Mouse (Mus musculus) liver, embryonic 12.5 days (tissue): ENCODE data around the gene Creb3l4. TPM values are rescaled to one million over a fixed set of nuclear protein-coding genes. Genes with fewer than 3 reads are reported as not detected.

Source experiments
- ATAC-seq: fragments of 200-750 bp; cut with Nextera tagmentation; 2 replicates; pipeline ENCODE4 v1.8.0; 2017; ENCODE audit warnings: moderate number of reproducible peaks, mild to moderate bottlenecking, moderate library complexity
- H3K27ac ChIP-seq: fragments of 300-500 bp; sonication (generic); 2 replicates; pipeline ENCODE4 v1.5.1; 2016; ENCODE audit warnings: mild to moderate bottlenecking
- H3K27me3 ChIP-seq: fragments of 300-500 bp; sonication (generic); replicated peaks from 2 replicates; pipeline ENCODE4 v1.6.1; 2016; ENCODE audit warnings: mild to moderate bottlenecking, moderate library complexity
- H3K36me3 ChIP-seq: fragments of 300-500 bp; sonication (generic); 2 replicates; pipeline ENCODE4 v1.6.1; 2016; ENCODE audit warnings: mild to moderate bottlenecking, moderate library complexity
- H3K4me1 ChIP-seq: fragments of 300-500 bp; sonication (generic); 2 replicates; pipeline ENCODE4 v1.6.1; 2016
- H3K4me2 ChIP-seq: fragments of 300-500 bp; sonication (generic); 2 replicates; pipeline ENCODE4 v1.6.1; 2016; ENCODE audit warnings: mild to moderate bottlenecking, moderate library complexity
- H3K4me3 ChIP-seq: fragments of 300-500 bp; sonication (generic); 2 replicates; pipeline ENCODE4 v1.5.1; 2016; ENCODE audit warnings: mild to moderate bottlenecking, moderate library complexity
- H3K9ac ChIP-seq: fragments of 300-500 bp; sonication (generic); 2 replicates; pipeline ENCODE4 v1.6.1; 2016; ENCODE audit warnings: mild to moderate bottlenecking, moderate library complexity
- H3K9me3 ChIP-seq: fragments of 300-500 bp; sonication (generic); replicated peaks from 2 replicates; pipeline ENCODE4 v1.6.1; 2016; ENCODE audit warnings: mild to moderate bottlenecking, moderate library complexity
- WGBS: fragments of 180-500 bp; shearing (Covaris S2); methylation state at CpG from one replicate; pipeline ENCODE4 v1.1.7; 2016; ENCODE audit not compliant: insufficient replicate concordance; 5-methylcytosine and 5-hydroxymethylcytosine counted together
- polyA plus RNA-seq: library from polyadenylated mRNA; unstranded; fragments of >200 nt; fragmentation: Nextera tagmentation; extraction: Ambion mirVana; gene quantifications from 2 replicates; pipeline ENCODE4 v1.2.1, GENCODE M21; 2016

Gene Creb3l4
- polyA plus RNA-seq, 1 experiment from 2014 or later = 0.56 TPM

DNA sequence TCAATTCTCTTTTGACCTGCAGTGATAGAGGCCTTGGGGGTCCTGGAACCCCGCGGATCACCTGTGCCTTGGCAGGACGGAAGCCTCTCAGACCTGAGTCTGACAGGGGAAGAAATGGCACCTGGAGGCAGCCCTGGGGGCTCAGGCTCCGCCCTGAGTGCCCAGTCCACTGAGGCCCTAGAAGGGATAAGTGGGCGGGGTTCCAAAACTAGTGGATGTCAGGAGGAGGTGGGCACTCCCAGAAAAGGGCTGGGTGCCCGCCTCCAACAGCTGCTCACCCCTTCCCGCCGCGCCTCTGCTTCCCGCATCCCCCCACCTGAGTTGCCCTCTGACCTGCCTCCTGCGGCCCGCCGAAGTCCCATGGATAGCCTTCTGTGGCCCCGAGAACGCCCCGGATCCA, 33.5 kb upstream of the Creb3l4 start:
- ATAC-seq = no peak
- Histone ChIP-seq H3K9me3 (no peaks in the 10 kb centered on the region), H3K4me2 (no peak overlapping the region), H3K4me1 (0 out of 2 replicates have a peak, but pooled peaks cover 10% of the 10 kb centered on the region), H3K27me3 (no peaks in the 10 kb centered on the region), H3K4me3 (no peak overlapping the region), H3K9ac (no peak overlapping the region), H3K27ac (no peak overlapping the region), H3K36me3 (peaks cover 90% of the 10 kb centered on the region)
- 72% methylated on average over 16 of the region's 16 CpGs for WGBS

DNA sequence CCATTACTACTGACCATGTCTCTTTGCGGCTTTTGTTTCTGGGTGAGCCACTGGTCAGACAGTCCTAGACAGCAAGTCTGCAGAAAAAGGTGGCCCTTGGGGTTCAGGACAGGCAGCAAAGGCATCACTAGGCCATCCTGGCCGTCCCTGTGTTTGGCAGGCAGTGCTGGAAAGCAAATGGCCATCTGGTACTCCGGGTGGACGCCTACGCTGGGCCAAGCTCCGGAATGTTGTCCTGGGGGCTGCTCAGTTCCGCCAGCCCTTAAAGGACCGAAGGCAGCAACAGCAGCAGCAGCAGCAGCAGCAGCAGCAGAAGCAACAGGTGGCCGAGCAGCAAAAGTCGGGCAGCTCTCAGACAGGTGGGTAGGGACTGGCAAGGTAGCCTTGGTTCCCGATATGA, 32.0 kb upstream of the Creb3l4 start:
- H3K27me3 ChIP-seq = no peaks in the 10 kb centered on the region
- H3K27ac ChIP-seq = no peak overlapping the region
- no peak overlapping the region for H3K4me2 ChIP-seq
- H3K4me1 ChIP-seq = 0 out of 2 replicates have a peak, but pooled peaks cover 10% of the 10 kb centered on the region
- no peaks in the 10 kb centered on the region for H3K9me3 ChIP-seq
- H3K36me3 ChIP-seq = peaks cover 96% of the 10 kb centered on the region
- H3K4me3 ChIP-seq = no peak overlapping the region
- H3K9ac ChIP-seq = no peak overlapping the region
- ATAC-seq = no peak
- 85% methylated on average over 11 of the region's 11 CpGs for whole genome bisulfite sequencing

DNA sequence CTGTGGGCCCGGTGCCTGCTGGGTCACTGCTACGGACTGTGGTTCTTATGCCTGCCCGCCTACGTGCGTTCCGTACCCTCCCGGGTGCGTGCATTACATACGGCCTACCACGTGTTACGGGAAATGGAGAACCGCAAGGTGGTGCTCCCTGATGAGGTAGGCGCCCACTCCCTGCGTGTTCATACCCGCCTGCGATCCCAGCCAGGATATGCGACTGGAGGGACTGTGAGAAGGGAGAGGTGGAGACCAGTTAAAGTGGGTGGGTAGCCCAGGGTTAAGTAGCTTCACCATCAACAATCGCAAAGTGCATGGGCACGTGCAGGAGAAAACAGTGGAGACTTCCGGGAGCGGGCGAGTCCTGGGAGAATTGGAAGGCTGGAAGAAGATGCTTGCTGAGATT, 30.5 kb upstream of the Creb3l4 start:
- 85% methylated on average over 22 of the region's 22 CpGs for WGBS
- H3K4me3 ChIP-seq = no peak overlapping the region

DNA sequence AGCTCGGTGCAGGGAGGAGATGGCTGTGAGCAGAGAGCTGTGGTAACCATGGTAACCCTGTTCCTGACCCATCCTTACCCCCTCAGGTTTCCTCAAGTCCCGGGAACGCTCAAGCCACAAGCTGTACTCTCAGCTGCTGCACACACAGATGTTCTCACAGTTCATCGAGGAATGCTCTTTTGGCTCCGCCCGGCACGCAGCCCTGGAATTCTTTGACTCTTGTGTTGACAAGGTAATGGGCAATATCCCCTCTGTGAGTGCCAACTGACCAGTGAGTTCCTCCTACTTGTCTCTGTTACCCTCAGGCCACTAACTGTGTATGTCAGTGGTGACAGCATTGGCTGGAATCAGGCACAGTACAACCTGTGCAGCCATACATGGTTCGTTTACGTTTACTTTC, 28.9 kb upstream of the Creb3l4 start:
- WGBS = 84% methylated on average over 9 of the region's 9 CpGs
- Histone ChIP-seq H3K4me1 (peaks cover 25% of the 10 kb centered on the region), H3K9me3 (no peaks in the 10 kb centered on the region), H3K27me3 (no peaks in the 10 kb centered on the region), H3K36me3 (peaks cover 87% of the 10 kb centered on the region), H3K9ac (no peak overlapping the region), H3K4me2 (no peak overlapping the region), H3K27ac (no peak overlapping the region), H3K4me3 (no peak overlapping the region)
- ATAC-seq = no peak

More for the DNA sequence above, 30.5 kb upstream of the Creb3l4 start:
- H3K27ac ChIP-seq = no peak overlapping the region
- H3K9ac ChIP-seq = no peak overlapping the region
- H3K9me3 ChIP-seq = no peaks in the 10 kb centered on the region
- no peaks in the 10 kb centered on the region for H3K27me3 ChIP-seq
- no peak for ATAC-seq
- peaks cover 93% of the 10 kb centered on the region for H3K36me3 ChIP-seq
- peaks cover 16% of the 10 kb centered on the region for H3K4me1 ChIP-seq
- no peak overlapping the region for H3K4me2 ChIP-seq

DNA sequence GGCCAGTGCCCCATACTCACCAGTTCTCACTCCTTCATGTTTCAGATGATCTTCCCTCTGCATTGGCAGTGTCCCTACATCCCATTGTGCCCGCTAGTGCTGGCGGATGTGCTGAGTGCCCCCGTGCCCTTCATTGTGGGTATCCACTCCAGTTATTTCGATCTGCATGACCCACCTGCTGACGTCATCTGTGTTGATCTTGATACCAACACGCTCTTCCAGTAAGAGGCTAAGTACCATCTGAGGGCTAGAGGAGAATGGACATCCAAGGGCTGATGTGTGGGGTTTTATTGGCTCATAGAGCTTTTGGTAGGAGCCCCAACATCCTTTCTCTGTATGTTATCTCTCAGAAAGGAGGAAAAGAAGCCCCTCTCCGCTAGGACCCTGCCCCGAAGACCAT, 27.5 kb upstream of the Creb3l4 start:
- H3K36me3 ChIP-seq = peaks cover 73% of the 10 kb centered on the region
- no peak for ATAC-seq
- no peaks in the 10 kb centered on the region for H3K27me3 ChIP-seq
- H3K27ac ChIP-seq = no peak overlapping the region
- no peak overlapping the region for H3K4me3 ChIP-seq
- H3K9me3 ChIP-seq = no peaks in the 10 kb centered on the region
- no peak overlapping the region for H3K4me2 ChIP-seq
- no peak overlapping the region for H3K9ac ChIP-seq
- WGBS = 81% methylated on average over 8 of the region's 8 CpGs
- peaks cover 35% of the 10 kb centered on the region for H3K4me1 ChIP-seq

DNA sequence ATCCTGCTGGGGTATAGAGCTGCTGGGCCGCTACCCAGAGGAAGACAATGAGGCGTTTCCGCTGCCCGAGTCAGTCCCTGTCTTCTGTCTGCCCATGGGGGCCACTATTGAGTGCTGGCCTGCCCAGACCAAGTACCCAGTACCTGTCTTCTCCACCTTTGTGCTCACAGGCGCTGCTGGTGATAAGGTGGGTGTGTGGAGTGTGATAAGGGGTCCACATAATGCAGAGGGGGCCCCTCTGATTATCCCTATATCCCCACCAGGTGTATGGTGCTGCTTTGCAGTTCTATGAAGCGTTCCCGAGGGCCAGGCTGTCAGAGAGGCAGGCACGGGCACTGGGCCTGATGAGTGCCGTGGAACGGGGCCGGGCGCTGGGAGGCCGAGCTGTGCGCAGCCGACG, 25.7 kb upstream of the Creb3l4 start:
- no peak overlapping the region for H3K4me3 ChIP-seq
- no peak overlapping the region for H3K27ac ChIP-seq
- no peaks in the 10 kb centered on the region for H3K9me3 ChIP-seq
- 84% methylated on average over 16 of the region's 16 CpGs for WGBS
- H3K36me3 ChIP-seq = peaks cover 58% of the 10 kb centered on the region
- H3K4me2 ChIP-seq = no peak overlapping the region
- no peak for ATAC-seq
- H3K4me1 ChIP-seq = peaks cover 46% of the 10 kb centered on the region
- 0 out of 2 replicates have a peak overlapping the region, but pooled peaks have one; percentile 8 for H3K9ac ChIP-seq
- no peaks in the 10 kb centered on the region for H3K27me3 ChIP-seq

DNA sequence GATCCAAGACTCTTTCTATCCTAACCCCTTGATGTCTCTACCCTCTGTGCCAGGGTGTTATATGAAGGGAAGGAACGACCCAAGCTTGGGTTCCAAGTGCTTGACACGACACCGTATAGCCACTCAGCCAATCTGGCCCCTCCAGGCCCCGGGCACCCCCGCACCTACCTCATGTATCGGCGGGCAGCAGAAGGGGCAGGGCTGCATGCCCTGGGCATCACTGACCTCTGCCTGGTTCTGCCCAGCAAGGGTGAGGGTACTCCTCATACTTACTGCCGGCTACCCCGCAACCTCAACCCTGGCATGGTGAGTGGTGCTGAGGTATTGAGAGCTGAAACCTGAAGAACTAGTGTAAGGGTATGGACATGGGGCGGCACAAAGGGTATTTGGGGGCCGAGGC, 24.9 kb upstream of the Creb3l4 start:
- Histone ChIP-seq H3K9me3 (no peaks in the 10 kb centered on the region), H3K4me1 (peaks cover 47% of the 10 kb centered on the region), H3K27me3 (no peaks in the 10 kb centered on the region), H3K9ac (no peak overlapping the region), H3K4me2 (no peak overlapping the region), H3K4me3 (no peak overlapping the region), H3K36me3 (peaks cover 57% of the 10 kb centered on the region), H3K27ac (no peak overlapping the region)
- no peak for ATAC-seq
- 90% methylated on average over 11 of the region's 11 CpGs for WGBS

DNA sequence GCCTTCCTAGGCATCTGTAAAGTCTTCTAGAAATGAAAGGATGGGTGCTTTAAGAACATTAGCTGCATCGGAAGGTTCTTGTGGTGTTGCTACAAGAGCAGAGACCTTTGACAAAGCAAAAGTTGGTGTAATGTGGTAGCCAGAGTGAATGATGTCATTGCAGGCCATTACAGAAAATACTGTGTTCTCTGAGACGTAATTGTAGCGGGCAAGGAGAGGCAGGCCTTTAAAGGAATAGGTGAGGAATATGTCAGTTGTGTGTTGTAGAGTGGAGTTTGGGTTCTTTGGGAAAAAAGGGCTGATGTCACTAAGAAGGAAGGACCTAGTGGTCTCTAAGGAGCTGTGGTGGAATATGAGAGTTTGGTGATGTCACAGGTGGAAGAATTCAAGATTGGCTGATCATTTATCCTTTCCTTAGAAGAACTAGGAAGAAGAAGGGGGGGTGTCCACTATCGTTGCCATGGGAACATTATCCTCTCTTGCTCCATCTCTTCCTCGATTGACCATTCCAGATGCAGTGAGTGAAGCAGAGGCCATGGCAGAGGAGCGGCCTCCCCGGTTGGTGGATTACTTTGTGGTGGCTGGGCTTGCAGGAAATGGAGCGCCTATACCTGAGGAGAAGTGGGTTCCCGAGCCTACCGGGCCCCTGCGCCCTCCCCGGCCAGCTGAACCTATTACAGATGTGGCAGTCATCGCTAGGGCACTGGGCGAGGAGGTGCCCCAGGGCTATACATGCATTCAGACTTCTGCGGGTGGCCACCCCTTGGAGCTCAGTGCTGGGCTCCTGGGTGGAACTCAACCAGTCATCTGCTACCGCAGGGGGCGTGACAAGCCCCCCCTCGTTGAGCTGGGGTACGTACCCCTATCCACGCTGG, 23.8 kb upstream of the Creb3l4 start:
- H3K27me3 ChIP-seq = no peaks in the 10 kb centered on the region
- H3K4me2 ChIP-seq = peak overlapping the region; percentile 96
- H3K27ac ChIP-seq = peak overlapping the region; percentile 94; the same call in 1 of the 2 replicates
- no peak for ATAC-seq
- H3K4me3 ChIP-seq = peak overlapping the region; percentile 91
- peak overlapping the region; percentile 86 for H3K9ac ChIP-seq
- H3K4me1 ChIP-seq = peaks cover 47% of the 10 kb centered on the region
- H3K36me3 ChIP-seq = peaks cover 57% of the 10 kb centered on the region
- H3K9me3 ChIP-seq = no peaks in the 10 kb centered on the region
- whole genome bisulfite sequencing = 85% methylated on average over 20 of the region's 20 CpGs

DNA sequence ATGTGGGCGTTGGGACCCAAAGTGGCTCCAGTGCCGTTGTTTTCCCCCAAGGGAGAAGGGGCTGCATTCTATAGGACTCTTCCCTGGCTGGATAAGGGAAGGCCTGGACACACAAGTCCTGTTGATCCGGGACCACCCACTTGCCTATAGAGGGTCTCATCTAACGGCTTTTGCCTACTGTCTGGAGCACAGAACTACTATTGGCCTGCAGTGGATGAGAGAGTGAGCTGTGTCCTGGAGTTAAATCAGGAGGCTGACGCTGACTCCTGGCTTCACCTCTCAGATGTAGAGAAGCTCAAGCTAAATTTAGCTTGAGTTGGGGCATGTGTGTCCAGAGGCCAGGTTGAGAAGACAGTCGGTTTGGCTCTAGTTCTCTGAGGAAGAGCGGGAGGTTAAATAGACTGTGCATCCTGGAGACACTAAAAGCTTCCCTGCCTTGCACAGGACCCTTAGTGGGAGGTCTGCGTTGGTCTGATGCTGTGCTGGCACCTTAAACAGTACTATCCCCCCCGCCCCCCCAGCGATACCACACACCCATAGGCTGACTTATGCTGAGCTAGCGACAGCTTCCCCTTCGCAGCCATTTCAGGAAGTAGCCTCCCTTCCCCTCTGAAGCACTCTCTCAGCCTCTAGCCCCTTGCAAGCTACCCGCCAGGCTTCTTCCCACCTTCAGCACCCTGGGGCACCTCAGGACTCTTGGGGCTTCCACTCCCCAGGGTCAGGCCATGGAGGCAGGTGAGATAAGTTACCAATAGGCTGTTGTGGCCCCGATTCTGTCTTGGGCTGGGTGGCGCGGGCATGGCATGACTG, 22.8 kb upstream of the Creb3l4 start:
- WGBS = 7% methylated on average over 16 of the region's 16 CpGs
- peaks cover 47% of the 10 kb centered on the region for H3K4me1 ChIP-seq

DNA sequence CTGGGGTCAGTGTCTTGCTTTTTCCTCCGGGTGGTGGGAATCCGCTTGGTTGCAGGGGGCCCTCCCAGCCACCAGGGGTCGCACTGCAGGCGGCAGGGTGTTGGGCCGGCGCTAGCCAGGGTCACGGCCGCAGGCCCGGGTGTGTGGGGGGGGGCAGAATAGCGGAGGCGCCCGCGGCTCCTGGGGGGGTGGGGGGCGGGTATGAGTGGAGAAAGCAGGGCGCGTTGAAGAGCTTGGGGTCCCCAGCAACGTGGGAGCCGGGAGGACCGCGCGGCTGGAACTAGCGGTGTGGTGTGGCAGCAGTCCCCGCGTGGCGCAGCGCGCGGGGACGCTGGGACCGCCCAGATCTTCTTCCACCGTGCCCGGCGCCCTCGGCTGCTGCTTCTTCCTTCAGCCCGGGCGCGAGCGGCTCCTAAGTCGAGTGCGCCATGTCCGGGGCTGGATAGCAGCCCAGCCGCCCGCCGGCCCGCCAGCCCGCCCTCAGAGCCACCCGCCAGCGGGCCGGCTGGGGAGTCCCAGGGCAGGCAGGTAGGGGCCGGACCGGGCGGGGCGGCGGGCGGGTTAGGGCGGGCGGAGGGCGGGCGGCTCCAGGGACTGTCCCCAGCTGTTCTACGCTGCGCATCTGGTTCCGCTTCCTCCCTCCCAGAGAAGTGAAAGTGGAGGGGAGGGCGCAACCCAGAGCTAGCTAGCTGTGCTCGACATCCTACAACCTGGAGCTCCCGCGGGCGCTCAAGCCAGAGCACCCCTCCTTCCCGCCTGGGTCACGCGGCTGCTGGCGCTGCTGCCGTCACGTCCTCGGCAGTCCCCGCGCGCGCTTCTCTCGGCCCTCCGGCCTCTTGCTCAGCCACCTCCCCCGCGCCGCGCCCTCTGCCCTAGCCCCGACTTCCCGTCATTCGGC, 22.0 kb upstream of the Creb3l4 start, which contains the start of gene Dennd4b:
Gene Dennd4b, plus strand, starts transcription at position 152 of the 898 bp plus-strand sequence.
- WGBS = 2% methylated on average over 87 of the region's 87 CpGs

More for the DNA sequence above, 22.8 kb upstream of the Creb3l4 start:
- peaks cover 56% of the 10 kb centered on the region for H3K36me3 ChIP-seq
- H3K27ac ChIP-seq = peak overlapping the region; percentile 94
- H3K9ac ChIP-seq = peak overlapping the region; percentile 86
- H3K9me3 ChIP-seq = no peaks in the 10 kb centered on the region
- no peaks in the 10 kb centered on the region for H3K27me3 ChIP-seq
- H3K4me3 ChIP-seq = peak overlapping the region; percentile 91
- H3K4me2 ChIP-seq = peak overlapping the region; percentile 96
- ATAC-seq = peak; percentile 8

DNA sequence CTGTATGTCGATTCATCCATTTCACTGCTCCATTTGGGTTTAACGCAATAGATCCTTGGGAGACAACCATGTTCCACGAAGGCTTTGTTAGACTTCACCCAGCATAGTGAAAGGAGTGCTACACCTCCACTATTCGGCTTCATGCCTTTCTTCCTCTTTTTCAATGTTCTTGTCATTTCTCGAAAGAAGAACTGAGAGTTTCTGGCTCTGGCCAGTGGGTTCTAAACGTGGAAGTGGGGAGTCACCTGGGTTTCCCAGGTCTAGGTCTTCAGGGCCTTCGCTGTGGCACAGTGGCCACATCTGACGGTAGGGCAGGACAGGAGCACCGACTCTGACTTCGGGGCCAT, 21.3 kb upstream of the Creb3l4 start:
- H3K9ac ChIP-seq = peak overlapping the region; percentile 86
- H3K27ac ChIP-seq = peak overlapping the region; percentile 94; the same call in 1 of the 2 replicates
- H3K4me2 ChIP-seq = peak overlapping the region; percentile 96
- peaks cover 56% of the 10 kb centered on the region for H3K36me3 ChIP-seq
- WGBS = 23% methylated on average over 10 of the region's 10 CpGs
- H3K4me1 ChIP-seq = peaks cover 47% of the 10 kb centered on the region
- no peak for ATAC-seq
- peak overlapping the region; percentile 91 for H3K4me3 ChIP-seq
- H3K27me3 ChIP-seq = no peaks in the 10 kb centered on the region
- no peaks in the 10 kb centered on the region for H3K9me3 ChIP-seq

More for the DNA sequence above, 22.0 kb upstream of the Creb3l4 start, which contains the start of gene Dennd4b:
- H3K9me3 ChIP-seq = no peaks in the 10 kb centered on the region
- H3K4me1 ChIP-seq = peaks cover 47% of the 10 kb centered on the region
- peak within 1 kb of the TSS; percentile 94 for H3K27ac ChIP-seq
- peak within 1 kb of the TSS; percentile 91 for H3K4me3 ChIP-seq
- H3K4me2 ChIP-seq = peak within 1 kb of the TSS; percentile 96
- no peaks in the 10 kb centered on the region for H3K27me3 ChIP-seq
- peaks cover 56% of the 10 kb centered on the region for H3K36me3 ChIP-seq
- peak within 1 kb of the TSS; percentile 86 for H3K9ac ChIP-seq
- ATAC-seq = peak; percentile 91
